In the genomic region with DNA sequence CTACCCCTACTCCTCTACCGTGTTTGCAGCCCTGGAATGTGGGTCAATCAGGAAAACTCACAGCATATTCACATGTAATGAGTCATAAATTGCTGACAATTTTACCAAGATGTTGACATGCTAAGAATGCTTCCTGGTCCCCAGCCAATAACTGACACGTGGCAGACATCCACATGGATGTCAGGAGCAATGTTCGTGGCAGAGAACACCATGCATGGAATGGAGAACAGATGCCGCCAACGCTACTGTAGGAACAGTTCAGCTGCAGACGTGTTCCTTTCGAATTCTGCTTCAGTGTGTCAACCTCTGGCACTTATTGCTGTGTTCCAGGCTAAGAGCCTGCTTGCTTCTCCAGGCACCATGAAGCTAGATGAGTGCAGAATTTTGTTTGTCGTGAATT, we compare ENCODE assay signal across 10 mouse cellular contexts.
A peak's percentile ranks its signal among the peaks of the same experiment; 100 is the strongest.
DNase-seq lines count a peak whose midpoint lies in the region; ATAC-seq lines count a peak whose summit lies in the region.
"Had no signal": no experiment of that assay in that cellular context is flagged by ENCODE, and none has a peak within 500 bp of the region (broad histone marks: within the 10 kb centered on the region; RNA-seq: fewer than 3 reads in every experiment).

No protein-coding gene starts in this region.

- peak; percentile 58 for DNase-seq in forebrain, embryonic 14.5 days (ENCODE audit: low spot score)
- DNase-seq in forebrain, embryonic 11.5 days (ENCODE audit: low spot score), result no peak
- peak; percentile 19 for DNase-seq in urinary bladder, postnatal 14 days (ENCODE audit: low spot score)
- DNase-seq in urinary bladder, adult 2 months (ENCODE audit: low spot score), result no peak
- peak; percentile 41 to 48 for DNase-seq in layer of hippocampus, postnatal 36 days
- DNase-seq in spleen, postnatal 36 days (ENCODE audit: low spot score in 2 of 2), result no peak
- DNase-seq in hindbrain, embryonic 11.5 days (ENCODE audit: low spot score), result no peak
- DNase-seq in neural tube, embryonic 10.5 days (ENCODE audit: extremely low spot score, low spot score), result no peak

- H3K27me3 ChIP-seq in forebrain, embryonic 14.5 days (replicated peaks; ENCODE audit: control insufficient read depth, insufficient read depth, low read length), result no peaks in the 10 kb centered on the region
- no peaks in the 10 kb centered on the region for H3K27me3 ChIP-seq in forebrain, embryonic 11.5 days (ENCODE audit: control insufficient read depth, insufficient read depth, low read length)
- H3K27me3 ChIP-seq in hindbrain, embryonic 11.5 days (ENCODE audit: control insufficient read depth, insufficient read depth, low read length), result no peaks in the 10 kb centered on the region
- H3K27me3 ChIP-seq: hindbrain, embryonic 15.5 days; limb, embryonic 13.5 days had no signal

- H3K27ac ChIP-seq in forebrain, embryonic 14.5 days (ENCODE audit: low read depth, low read length), result no peak overlapping the region
- H3K27ac ChIP-seq in forebrain, embryonic 11.5 days (ENCODE audit: low read depth, low read length), result no peak overlapping the region
- H3K27ac ChIP-seq in hindbrain, embryonic 11.5 days (ENCODE audit: low read depth, low read length), result no peak overlapping the region
- H3K27ac ChIP-seq: hindbrain, embryonic 15.5 days; limb, embryonic 13.5 days had no signal

- H3K4me3 ChIP-seq in forebrain, embryonic 14.5 days (ENCODE audit: low read depth, low read length), result no peak overlapping the region
- no peak overlapping the region for H3K4me3 ChIP-seq in forebrain, embryonic 11.5 days (ENCODE audit: low read depth, low read length)
- no peak overlapping the region for H3K4me3 ChIP-seq in hindbrain, embryonic 11.5 days (ENCODE audit: low read depth, low read length)
- H3K4me3 ChIP-seq: hindbrain, embryonic 15.5 days; limb, embryonic 13.5 days had no signal

- no peaks in the 10 kb centered on the region for H3K36me3 ChIP-seq in forebrain, embryonic 14.5 days (ENCODE audit: control insufficient read depth, insufficient read depth, low read length)
- H3K36me3 ChIP-seq in forebrain, embryonic 11.5 days (ENCODE audit: control insufficient read depth, insufficient read depth, low read length), result no peaks in the 10 kb centered on the region
- no peaks in the 10 kb centered on the region for H3K36me3 ChIP-seq in hindbrain, embryonic 11.5 days (ENCODE audit: control insufficient read depth, insufficient read depth, low read length)
- H3K36me3 ChIP-seq: hindbrain, embryonic 15.5 days; limb, embryonic 13.5 days had no signal

- no peak overlapping the region for H3K9ac ChIP-seq in forebrain, embryonic 14.5 days (ENCODE audit: low read length)
- H3K9ac ChIP-seq in forebrain, embryonic 11.5 days (ENCODE audit: low read length), result no peak overlapping the region
- H3K9ac ChIP-seq in hindbrain, embryonic 11.5 days (ENCODE audit: low read depth, low read length), result no peak overlapping the region
- H3K9ac ChIP-seq: hindbrain, embryonic 15.5 days; limb, embryonic 13.5 days had no signal

- 80% methylated on average over 8 of the region's 8 CpGs for WGBS in forebrain, embryonic 14.5 days
- 89% methylated on average over 8 of the region's 8 CpGs for WGBS in forebrain, embryonic 11.5 days
- WGBS in hindbrain, embryonic 11.5 days, result 89% methylated on average over 8 of the region's 8 CpGs

- H3K9me3 ChIP-seq in forebrain, embryonic 14.5 days (replicated peaks; ENCODE audit: control insufficient read depth, low read length), result no peaks in the 10 kb centered on the region
- no peaks in the 10 kb centered on the region for H3K9me3 ChIP-seq in forebrain, embryonic 11.5 days (ENCODE audit: control insufficient read depth, low read length)
- no peaks in the 10 kb centered on the region for H3K9me3 ChIP-seq in hindbrain, embryonic 11.5 days (ENCODE audit: control insufficient read depth, low read length)
- H3K9me3 ChIP-seq: hindbrain, embryonic 15.5 days; limb, embryonic 13.5 days had no signal

- H3K4me1 ChIP-seq in forebrain, embryonic 14.5 days (ENCODE audit: control insufficient read depth, insufficient read depth, low read length), result no peaks in the 10 kb centered on the region
- H3K4me1 ChIP-seq in forebrain, embryonic 11.5 days (replicated peaks; ENCODE audit: control insufficient read depth, insufficient read depth, low read length), result no peaks in the 10 kb centered on the region
- no peaks in the 10 kb centered on the region for H3K4me1 ChIP-seq in hindbrain, embryonic 11.5 days (replicated peaks; ENCODE audit: control insufficient read depth, insufficient read depth, low read length)
- H3K4me1 ChIP-seq: hindbrain, embryonic 15.5 days; limb, embryonic 13.5 days had no signal

- no peak overlapping the region for H3K4me2 ChIP-seq in forebrain, embryonic 14.5 days (ENCODE audit: low read length)
- H3K4me2 ChIP-seq in forebrain, embryonic 11.5 days (ENCODE audit: low read depth, low read length, severe bottlenecking), result no peak overlapping the region
- no peak overlapping the region for H3K4me2 ChIP-seq in hindbrain, embryonic 11.5 days (replicated peaks; ENCODE audit: low read depth, low read length)
- H3K4me2 ChIP-seq: hindbrain, embryonic 15.5 days; limb, embryonic 13.5 days had no signal

- ATAC-seq in forebrain, embryonic 14.5 days, result no peak; the same call in 1 of the 2 replicates
- ATAC-seq in forebrain, embryonic 11.5 days (replicated peaks; ENCODE audit: low FRiP score), result no peak
- ATAC-seq in hindbrain, embryonic 11.5 days (ENCODE audit: low FRiP score), result no peak

Comparison
In these comparisons a context has a peak if more than half of its experiments do, and no peak if none do; other contexts are left out.
1. DNase-seq: peak in forebrain, embryonic 14.5 days (single experiment), urinary bladder, postnatal 14 days (single experiment) and layer of hippocampus, postnatal 36 days (2 of 2); none in forebrain, embryonic 11.5 days (single experiment), urinary bladder, adult 2 months (single experiment), spleen, postnatal 36 days (0 of 2), hindbrain, embryonic 11.5 days (single experiment) and neural tube, embryonic 10.5 days (single experiment).